Mouse (Mus musculus) embryonic fibroblast, embryonic 13.5 days (primary cell): ENCODE results near the gene Zswim7.

Source experiments
- CTCF ChIP-seq: IDR thresholded peaks from 2 replicates; pipeline ENCODE4 v1.5.1; 2011; ENCODE audit warnings: mild to moderate bottlenecking, control low read depth, low read length, moderate library complexity, borderline replicate concordance; ENCODE audit not compliant: insufficient read depth
- POLR2A ChIP-seq: IDR thresholded peaks from 2 replicates; pipeline ENCODE4 v1.6.1; 2011; ENCODE audit warnings: low read depth, mild to moderate bottlenecking, control low read depth, low read length, moderate library complexity

DNA sequence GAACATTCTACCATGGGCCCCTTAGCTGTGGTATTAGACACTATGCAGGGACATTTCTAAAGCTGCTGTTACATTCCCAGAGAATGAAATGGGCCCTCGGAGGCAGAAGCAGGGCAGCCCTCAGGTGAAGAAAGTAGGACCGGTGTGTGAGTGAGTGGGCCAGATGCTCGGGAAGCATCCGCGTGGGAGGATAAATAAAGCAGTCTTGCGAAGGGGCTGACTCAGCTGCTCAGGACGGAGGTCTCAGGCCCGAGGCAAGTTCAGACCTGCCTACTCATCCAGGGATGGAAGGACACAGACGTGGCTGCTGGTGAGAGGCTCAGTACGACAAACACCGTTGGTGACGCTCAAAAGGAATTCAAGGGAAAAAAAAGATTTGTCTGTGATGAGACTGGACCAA, 12.1 kb downstream of the Zswim7 start:
- no peak for TF ChIP-seq POLR2A
- TF ChIP-seq CTCF = no peak
